Mouse (Mus musculus): ENCODE measurements around the gene Tmem156.
"Not testable (repeated sequence)": the region's sequence is repeated elsewhere in the genome, so short reads cannot be mapped to it uniquely, and the experiment has no call there.

Gene Tmem156

GRCm38 (mm10) chr5:65091921-65092320 is at the start of gene Tmem156:
Gene Tmem156, minus strand, starts transcription at chr5:65092132.
- no peak for DNase-seq (ENCODE audit: low read depth, low spot score)

GRCm38 (mm10) chr5:65141242-65141641 is 49.3 kb upstream of the Tmem156 start:
- DNase-seq (ENCODE audit: low read depth, low spot score): no peak

DNA sequence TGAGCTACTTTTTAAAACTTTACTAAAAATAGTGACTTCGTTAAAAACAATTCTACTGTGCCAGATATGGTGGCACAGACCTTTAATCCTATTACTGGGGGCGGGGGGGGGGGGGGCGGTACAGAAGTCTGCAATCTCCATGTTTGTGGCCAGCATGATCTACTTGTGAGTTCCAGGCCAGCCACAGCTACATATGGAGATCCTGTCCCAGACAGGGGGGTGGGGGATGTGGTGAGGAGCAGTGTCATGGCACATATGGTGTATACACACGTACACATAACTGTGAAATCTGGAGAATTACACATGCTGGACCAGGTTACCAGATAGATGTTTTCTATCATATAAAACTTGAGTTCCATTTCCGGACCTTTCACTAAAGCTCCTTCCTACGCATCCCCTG is 45.1 kb upstream of the Tmem156 start:
- DNase-seq (ENCODE audit: low read depth, low spot score): no peak

DNA sequence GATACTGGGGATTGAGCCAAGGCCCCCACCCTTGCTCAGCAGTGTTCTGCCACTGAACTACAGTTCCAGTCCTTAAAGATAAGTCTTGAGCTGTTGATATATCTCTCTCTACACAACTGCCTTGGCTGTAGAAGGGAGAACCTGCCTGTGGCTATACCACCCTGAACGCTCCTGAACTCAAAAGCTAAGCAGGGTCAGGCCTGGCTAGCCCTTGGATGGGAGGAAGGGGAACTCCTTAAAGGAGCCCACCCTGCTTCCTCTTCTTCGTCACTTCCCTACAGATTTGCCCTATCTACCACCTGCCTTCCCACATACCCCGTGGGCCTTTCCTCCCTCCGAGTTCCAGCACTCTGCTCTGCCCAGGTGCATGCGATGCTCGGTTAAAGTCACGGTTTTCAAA is 44.2 kb upstream of the Tmem156 start:
- no peak for DNase-seq (ENCODE audit: low read depth, low spot score)

DNA sequence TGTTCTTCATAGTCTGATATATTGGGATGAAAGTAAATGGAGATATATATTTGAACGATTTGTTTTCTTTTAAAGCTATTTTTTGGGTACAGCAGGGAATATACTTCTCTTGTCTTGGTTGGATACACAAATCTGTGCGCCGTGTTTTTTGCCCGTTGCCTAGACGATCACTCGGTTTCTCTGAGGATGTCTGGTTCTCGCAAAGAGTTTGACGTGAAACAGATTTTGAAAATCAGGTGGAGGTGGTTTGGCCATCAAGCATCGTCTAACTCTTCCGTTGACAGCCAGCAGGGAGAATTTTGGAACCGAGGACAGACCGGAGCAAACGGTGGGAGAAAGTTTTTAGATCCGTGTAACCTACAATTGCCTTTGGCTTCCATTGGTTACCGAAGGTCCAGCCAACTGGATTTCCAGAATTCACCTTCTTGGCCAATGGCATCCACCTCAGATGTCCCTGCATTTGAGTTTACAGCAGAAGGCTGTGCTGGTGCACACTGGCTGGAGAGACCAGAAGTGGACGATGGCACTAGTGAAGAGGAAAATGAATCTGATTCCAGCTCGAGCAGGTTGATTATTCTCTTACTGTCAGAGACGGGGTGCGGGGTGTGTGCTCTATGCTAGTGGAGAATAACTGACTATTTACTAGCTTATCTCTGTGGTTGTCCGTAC is 39.4 kb upstream of the Tmem156 start:
- DNase-seq (ENCODE audit: low read depth, low spot score): no peak

- DNase-seq (ENCODE audit: low read depth, low spot score): no peak
These were observed 38.7 kb upstream of the Tmem156 start for GRCm38 (mm10) chr5:65130528-65131210.

GRCm38 (mm10) chr5:65128481-65128880 is 36.5 kb upstream of the Tmem156 start:
- DNase-seq (ENCODE audit: low read depth, low spot score): no peak

GRCm38 (mm10) chr5:65126137-65126536 is 34.2 kb upstream of the Tmem156 start:
- no peak for DNase-seq (ENCODE audit: low read depth, low spot score)

DNA sequence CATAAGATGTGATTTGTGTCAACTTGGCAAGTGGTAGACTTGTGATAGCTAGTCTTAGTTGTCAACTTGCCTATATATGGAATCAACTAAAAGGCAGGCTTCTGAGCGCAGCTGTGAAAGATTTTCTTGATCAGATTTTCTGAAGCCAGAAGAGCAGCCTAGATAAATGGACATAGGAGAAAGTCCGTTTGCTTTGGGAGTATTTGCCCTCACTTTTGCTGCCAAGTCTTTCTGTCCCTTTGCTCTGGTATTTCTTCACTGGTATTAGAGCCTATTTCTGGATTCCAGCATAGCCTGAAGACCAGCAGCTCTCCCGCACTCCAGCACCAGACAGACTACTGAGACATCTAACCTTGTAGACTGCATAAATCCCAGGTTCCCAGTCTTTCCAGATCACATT is 30.7 kb upstream of the Tmem156 start:
- DNase-seq (ENCODE audit: low read depth, low spot score): no peak

GRCm38 (mm10) chr5:65119918-65120317 is 28.0 kb upstream of the Tmem156 start:
- DNase-seq (ENCODE audit: low read depth, low spot score): no peak

DNA sequence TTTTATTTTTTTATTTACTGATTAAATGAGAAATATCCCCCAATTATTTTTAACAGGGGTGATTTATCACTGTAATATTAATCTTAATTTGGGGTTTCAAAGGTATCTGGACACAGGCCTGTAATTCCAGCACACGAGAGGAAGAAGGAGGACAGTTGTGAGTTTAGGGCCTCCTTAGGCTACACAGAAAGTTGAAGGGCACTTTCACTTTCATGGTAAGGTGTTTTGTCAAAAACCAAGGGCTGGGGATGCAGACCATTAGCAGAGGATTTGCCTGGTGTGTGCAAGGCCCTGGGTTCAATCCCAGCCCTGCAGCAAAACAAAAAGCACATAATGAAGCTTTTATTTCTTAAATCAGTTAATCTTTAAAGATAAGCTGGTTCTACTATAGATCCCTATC is 27.6 kb upstream of the Tmem156 start:
- no peak for DNase-seq (ENCODE audit: low read depth, low spot score)

- DNase-seq (ENCODE audit: low read depth, low spot score): no peak
These were observed 24.9 kb upstream of the Tmem156 start for GRCm38 (mm10) chr5:65116789-65117188.

DNA sequence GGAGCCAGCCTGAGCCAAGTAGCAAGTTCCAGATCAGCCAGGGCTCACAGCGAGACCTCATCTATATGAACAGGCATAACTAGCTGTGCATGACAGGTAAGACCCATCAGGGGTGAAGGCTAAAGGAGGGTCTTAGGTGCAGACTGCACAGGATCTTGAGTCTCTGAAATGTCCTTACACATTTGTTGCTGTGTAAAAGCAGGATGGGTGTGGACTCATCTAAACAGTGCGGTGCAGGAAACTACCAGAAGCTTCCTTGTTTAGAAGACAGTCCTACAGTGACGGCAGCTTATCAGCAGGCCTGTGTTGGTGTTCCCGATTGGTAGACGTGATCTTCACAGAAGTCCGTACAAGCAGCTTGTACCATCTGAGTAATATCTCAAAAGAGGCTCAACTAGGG is 21.4 kb upstream of the Tmem156 start:
- DNase-seq (ENCODE audit: low read depth, low spot score): no peak

- not testable (repeated sequence) for DNase-seq (ENCODE audit: low read depth, low spot score)
These were observed 20.3 kb upstream of the Tmem156 start for GRCm38 (mm10) chr5:65112225-65112624.

DNA sequence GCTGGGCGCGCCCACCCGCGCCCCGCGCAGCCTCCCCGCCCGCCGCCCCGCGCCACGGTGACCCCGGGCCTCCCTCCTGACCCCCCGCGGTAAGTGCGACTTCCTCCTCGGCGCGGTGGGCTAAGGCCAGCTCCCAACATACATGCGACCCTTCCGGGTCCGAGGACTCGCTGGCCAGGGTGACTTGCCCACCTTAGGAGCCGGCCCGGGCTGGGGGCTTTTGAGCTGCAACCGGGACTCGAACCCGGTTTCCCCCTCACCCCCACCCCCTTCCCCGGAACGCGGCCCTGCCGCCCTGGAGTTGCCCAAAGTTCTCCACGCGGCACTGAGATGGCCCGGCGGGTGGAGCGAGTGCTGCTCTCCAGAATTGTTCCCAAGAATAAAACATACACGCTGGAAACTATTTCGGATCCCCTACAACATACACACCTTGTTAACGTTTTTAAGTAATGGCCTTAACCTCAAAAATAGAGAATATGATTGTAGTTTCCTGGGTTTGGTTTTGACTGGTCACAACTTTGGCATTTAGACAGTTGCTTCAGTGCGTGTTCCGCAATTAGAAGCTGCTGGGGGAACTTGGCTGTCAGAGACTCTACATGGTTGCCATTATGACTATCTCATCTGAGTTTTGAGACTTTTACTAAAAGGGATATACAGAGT is 16.0 kb upstream of the Tmem156 start:
- no peak for DNase-seq (ENCODE audit: low read depth, low spot score)

- DNase-seq (ENCODE audit: low read depth, low spot score): peak; percentile 61
These were observed 15.2 kb upstream of the Tmem156 start, which contains the start of gene Klhl5 for GRCm38 (mm10) chr5:65106876-65107772. Gene Klhl5, plus strand, starts transcription at chr5:65107539.

DNA sequence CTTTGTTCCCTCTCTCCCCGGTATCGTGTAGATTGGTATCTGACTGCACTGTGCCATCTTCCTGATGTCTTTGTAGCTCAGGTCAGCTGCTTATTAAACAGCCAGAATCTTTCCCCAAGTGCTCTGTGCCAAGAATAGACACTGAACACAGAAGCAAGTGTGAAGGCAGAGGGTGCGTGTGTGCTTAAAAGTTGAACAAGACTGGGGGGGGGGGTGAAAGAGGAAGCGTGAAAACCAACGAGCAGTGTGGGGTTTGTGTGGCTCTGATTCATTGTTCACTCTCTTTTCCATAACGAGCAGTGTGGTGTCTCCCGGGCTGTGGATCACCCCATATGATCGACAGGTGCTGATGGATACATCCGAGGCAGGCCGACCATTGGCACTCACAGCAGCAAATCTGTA is 10.7 kb upstream of the Tmem156 start:
- no peak for DNase-seq (ENCODE audit: low read depth, low spot score)

- no peak for DNase-seq (ENCODE audit: low read depth, low spot score)
These were observed 10.2 kb upstream of the Tmem156 start for GRCm38 (mm10) chr5:65102026-65102640.

DNA sequence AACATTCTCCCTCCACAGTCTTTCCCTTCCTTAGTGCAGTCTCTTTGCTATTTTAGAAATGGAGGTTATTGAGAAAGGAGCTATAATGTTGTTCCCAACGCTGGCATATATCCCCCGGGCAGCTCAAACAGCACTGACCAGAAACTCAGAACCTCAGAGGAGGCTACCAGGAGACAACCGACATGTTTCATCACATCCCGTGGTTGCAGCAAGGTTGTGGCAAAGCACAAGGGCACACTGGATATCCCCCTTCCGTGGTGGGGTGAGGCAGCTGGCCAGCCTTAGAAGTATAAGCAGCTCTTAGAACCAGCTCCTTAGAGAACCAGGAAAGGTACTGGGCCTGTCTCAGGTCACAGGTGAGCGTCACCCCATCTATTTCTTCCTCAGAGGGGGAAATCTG is 9.7 kb upstream of the Tmem156 start:
- no peak for DNase-seq (ENCODE audit: low read depth, low spot score)

DNA sequence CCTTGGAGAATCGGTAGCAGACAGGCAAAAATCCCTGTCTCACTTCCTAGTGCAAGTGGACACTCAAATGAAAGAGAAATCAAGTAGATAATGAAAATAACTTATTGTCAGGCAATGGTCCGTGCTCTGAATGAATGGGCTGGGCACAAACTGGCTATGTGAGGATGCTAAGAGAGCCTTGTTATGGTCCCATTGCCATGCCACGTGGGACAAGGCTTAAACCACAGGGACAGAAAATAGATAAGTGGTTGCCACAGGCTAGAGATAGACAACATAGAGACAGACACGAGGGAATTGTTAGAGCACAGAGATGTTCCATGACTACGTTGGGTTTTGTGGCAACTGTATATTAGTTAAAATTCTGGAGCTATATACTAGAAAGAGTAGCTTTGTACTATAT is 9.3 kb upstream of the Tmem156 start:
- DNase-seq (ENCODE audit: low read depth, low spot score): no peak

GRCm38 (mm10) chr5:65100002-65100401 is 8.1 kb upstream of the Tmem156 start:
- no peak for DNase-seq (ENCODE audit: low read depth, low spot score)
